Mouse (Mus musculus) splenic B cell, adult 2 months (primary cell): Measurements from ENCODE around the gene Abraxas1.

Source experiments
- DNase-seq: peaks from one replicate; pipeline ENCODE4 v3.0.0-alpha.2; 2011; ENCODE audit warnings: low read depth, low spot score
- H3K27me3 ChIP-seq: 2 replicates; pipeline ENCODE4 v1.6.1; 2012; ENCODE audit warnings: mild to moderate bottlenecking, low read length, moderate library complexity, mixed read lengths; ENCODE audit not compliant: control insufficient read depth, poor library complexity, insufficient read depth, severe bottlenecking
- H3K36me3 ChIP-seq: 2 replicates; pipeline ENCODE4 v1.6.1; 2012; ENCODE audit warnings: mild to moderate bottlenecking, low read length, moderate library complexity, mixed read lengths; ENCODE audit not compliant: control insufficient read depth, poor library complexity, insufficient read depth, severe bottlenecking

The Abraxas1 gene

DNA sequence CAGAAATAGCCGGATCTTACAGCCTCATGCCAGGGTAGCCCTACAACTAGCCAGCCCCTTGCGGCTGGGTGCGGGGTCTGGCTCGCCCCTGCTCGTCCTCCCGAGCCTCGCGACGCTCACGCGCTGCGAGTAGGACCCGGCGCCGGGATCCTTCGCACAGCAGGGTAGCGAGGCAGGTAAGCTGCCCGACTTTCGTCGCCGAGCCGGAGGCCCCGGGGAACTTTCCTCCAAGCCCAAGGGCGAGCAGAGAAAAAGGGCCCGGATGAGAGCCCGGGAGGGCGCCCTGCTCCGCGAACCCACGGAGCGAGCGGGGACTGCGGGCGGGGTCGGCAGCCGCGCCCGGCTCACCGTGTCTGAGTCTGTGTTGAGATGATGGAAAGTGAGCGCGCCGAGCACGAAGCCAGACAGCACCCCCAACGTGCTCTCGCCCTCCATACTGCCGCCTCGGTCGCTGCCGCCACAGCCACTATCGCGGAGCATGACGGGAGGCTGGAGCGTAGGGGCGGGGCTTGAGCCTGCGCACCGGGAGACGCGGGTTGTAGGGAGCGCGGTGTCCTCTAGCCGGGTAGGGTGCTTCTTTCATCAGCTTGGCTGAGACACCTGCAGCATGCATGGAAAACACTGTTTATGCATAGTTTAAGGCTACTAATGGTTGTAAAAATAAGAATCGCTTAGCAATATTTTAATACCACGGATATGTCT, at the start of gene Abraxas1:
TSS of gene Abraxas1 (minus strand) at position 483 of the 702 bp plus-strand sequence.
- Histone ChIP-seq H3K27me3 (no peaks in the 10 kb centered on the region), H3K36me3 (0 out of 2 replicates have a peak, but pooled peaks cover 2% of the 10 kb centered on the region)
- peak; percentile 87 for DNase-seq

DNA sequence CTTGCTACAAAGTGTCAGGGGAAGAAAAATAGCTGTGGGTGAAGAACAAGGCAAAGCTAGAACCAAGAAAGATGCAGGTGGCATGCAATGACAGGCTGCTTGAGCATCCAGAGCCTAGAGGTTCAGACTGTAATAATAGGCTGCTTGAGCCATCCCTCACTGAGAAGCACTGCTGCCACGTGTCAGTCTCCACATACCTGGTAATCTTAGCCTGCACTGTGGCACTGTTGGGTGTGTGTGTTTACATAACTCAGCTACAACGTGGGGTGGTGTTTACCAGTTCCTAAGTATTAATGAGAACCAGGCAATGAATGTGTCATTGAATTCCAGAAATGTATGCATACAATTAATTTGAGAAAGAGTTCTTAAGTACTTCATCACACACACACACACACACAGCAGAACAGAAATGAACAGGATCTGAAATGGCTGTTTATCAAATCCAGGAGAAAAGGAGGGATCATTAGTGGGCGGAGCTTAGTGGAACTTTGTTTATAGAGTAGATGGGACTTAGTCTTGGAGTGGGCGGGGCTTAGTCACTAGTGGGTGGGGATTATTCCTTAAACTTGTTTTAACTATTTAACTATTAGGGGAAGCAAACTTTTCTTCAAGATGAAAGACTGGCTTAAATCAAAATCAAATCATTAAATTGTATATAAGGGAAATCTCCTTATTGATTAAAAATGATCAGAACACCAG, 48.6 kb upstream of the Abraxas1 start:
- H3K27me3 ChIP-seq = no peaks in the 10 kb centered on the region

DNA sequence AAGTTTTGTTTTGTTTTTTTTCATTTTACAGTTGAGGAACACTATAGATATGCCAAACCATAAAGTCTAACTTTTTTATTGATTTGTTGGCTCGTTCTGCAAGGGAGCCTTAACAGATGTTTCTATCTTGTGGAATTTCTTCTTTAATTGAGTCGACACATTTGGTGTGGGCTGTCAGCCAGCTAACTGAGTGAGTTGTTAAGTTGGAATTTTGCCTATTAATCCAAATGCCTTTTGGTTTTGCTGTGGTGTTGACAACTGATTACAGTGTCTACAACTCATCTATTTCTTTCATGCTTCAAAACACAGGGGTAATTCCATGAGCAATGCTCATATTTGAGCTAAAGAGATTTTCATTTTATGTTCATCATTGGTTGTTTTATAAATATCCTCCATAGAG, 45.4 kb upstream of the Abraxas1 start:
- no peak for DNase-seq

More for the DNA sequence above, 48.6 kb upstream of the Abraxas1 start:
- DNase-seq = no peak
- no peaks in the 10 kb centered on the region; the same call in 1 of the 2 replicates for H3K36me3 ChIP-seq

DNA sequence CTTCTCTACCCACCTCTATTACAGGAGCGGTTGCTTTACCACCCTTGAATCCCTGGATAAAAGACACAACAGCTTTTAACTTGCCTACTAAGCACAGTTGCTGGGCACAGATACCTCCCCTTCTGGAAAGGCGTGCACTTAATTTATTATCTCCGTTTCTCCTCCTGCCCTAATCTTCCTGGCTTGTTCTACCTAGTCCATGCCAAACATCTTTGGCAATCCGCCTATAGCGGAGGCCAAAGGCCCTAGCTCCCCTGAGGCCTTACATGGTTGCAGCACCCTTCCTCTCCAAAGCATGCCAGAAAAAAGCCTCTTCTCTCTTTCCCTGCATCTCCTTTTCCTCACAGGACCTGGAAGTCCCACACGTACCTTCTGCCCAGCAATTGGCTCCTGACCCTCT, 43.7 kb upstream of the Abraxas1 start:
- H3K36me3 ChIP-seq = no peaks in the 10 kb centered on the region; the same call in 1 of the 2 replicates
- H3K27me3 ChIP-seq = no peaks in the 10 kb centered on the region
- no peak for DNase-seq

More for the DNA sequence above, 45.4 kb upstream of the Abraxas1 start:
- H3K27me3 ChIP-seq = no peaks in the 10 kb centered on the region
- H3K36me3 ChIP-seq = no peaks in the 10 kb centered on the region; the same call in 1 of the 2 replicates

DNA sequence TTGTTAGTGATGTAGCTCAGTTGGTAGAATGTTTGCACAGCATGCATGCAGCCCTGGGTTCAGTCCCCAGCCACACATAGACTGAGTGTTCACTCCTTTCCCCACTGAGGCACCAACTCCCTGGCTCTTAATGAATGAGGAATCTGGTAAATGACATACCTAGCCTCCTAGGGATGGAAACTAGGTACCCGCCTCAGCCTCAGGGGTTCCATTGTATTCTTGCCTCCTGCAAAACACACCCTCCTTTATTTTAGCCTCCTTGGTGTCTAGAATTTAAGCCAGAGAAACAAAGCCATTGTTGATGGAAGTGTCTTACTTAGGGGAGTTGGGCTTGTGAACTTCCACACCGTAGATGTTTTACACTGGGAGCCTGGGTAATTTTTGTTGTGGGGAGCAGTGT, 42.3 kb upstream of the Abraxas1 start:
- no peak for DNase-seq
- Histone ChIP-seq H3K36me3 (no peaks in the 10 kb centered on the region; the same call in 1 of the 2 replicates), H3K27me3 (no peaks in the 10 kb centered on the region)

DNA sequence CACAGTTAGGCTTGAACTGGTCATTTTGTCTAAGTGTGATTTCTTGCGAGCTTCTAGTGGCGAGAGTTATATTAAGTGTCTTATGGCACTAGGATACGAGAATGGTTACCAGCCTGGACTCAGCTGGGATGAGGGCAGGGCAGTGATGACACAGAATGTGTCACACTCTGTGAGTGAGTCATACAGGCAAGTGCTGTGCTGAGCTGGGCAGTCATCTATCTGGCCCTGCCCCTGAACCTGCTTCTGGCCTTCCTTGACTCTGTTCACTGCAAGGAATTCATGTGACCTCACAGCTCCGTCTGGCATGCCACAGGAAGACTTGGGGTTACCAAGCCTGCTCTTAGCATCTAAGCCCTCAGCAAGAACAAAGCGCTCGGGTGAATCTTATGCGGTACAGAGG, 41.0 kb upstream of the Abraxas1 start:
- Histone ChIP-seq H3K36me3 (no peaks in the 10 kb centered on the region; the same call in 1 of the 2 replicates), H3K27me3 (no peaks in the 10 kb centered on the region)
- no peak for DNase-seq

DNA sequence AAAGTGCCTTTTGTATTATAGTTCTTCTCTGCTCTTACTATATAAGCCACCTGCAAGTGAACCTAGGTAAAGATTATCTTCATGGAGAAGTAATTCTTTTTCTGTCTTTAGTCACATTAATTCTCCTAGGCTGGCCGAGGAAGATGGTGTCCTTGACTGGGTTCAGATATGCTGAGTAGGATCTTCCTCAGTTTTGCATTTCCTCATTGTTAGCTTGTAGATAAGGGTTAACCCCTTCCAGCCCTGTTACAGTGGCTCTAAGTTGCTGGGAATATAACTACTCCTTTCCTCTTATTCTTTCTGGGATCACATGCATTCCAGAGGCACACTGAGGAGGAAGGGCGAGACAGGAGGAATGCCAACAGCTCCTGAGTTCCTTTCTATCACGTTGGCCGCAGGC, 40.4 kb upstream of the Abraxas1 start:
- DNase-seq = no peak
- no peaks in the 10 kb centered on the region; the same call in 1 of the 2 replicates for H3K36me3 ChIP-seq
- H3K27me3 ChIP-seq = no peaks in the 10 kb centered on the region

DNA sequence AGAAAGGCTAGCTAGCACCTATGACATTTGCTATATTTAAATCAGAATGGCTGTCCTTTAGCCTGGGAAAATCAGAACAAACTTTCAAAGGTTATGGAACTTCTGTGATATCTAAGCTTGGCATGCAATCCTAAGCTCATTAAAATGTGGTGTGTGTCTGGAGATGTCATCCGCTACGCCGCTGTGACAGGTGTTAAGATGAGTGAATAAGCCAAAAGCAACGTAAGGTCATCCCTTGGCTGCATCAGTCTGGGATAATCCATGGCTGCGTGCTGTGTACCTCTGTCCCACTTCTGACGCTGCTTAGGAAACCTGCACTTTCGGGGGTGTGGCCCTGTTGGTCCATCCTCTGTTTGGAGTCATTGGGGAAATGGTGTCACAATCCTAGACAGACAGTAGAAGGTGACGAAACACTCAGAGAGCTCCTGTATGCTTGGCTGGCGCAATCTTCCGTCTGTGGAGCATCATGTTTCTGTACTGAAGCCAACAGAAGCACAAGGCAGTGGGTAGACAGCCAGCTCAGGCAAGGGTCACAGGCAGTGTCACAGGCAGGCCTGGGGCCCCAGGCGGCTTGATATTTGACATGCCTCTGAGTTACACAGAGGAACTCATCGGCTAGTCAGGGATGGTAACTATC, 39.8 kb upstream of the Abraxas1 start:
- no peak for DNase-seq
- Histone ChIP-seq H3K36me3 (no peaks in the 10 kb centered on the region; the same call in 1 of the 2 replicates), H3K27me3 (no peaks in the 10 kb centered on the region)

DNA sequence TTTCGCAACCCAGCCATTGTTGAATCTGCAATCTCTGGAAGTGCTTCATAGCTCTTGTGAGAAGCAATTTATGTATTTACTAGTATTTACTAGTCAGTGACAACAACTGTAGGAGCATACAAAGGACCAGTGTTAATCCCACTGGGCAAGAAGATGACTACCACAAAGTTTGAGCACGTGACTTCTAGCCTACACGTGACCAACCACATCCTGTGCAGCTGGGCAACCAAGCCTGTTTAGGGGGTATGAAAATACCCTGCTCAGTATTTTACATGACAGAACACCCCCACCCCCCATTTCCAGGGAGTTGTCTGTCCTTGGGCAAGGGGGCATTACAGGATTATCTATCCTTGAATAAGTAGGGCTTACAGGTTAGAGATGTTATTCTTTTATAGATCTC, 35.8 kb upstream of the Abraxas1 start:
- peak; percentile 84 for DNase-seq
- Histone ChIP-seq H3K27me3 (no peaks in the 10 kb centered on the region), H3K36me3 (no peaks in the 10 kb centered on the region)

DNA sequence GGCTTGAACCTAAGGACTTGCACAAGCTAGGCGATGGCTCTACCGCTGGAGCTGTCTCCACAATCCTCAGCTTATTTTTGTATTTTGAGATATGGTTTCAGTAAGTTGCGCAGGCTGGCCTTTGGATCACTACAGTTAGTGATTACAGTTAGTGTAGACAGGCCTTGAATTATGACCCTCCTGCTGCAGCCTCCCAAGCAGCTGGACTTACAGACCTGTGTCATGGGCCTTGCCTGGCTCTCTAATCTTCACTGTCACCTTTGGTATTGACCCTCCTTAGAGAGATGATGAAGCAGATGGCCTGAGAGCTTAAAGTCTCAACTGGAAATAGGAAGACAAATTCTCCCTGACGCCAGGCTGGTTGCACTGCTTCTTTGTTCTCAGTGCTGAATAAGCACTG, 33.2 kb upstream of the Abraxas1 start:
- H3K36me3 ChIP-seq = no peaks in the 10 kb centered on the region; the same call in 1 of the 2 replicates
- DNase-seq = no peak
- no peaks in the 10 kb centered on the region for H3K27me3 ChIP-seq

DNA sequence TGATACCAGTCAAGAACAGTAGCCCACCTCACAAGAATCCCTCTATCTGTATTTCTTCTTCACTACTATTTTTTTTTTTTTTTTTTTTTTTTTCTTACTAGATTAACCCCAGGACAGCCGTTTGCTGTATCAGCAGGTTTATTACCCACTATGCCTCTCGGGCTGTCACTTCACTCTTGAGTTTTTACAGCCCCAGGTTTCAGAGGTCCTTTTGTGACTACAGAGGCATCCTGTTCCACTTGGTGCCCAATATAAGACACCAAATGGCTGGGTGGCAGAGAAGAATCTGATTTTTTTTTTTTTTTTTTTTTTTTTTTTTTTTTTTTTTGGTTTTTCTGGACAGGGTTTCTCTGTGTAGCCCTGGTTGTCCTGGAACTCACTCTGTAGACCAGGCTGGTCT, 26.4 kb upstream of the Abraxas1 start:
- Histone ChIP-seq H3K36me3 (peaks cover 1% of the 10 kb centered on the region; the same call in 1 of the 2 replicates), H3K27me3 (no peaks in the 10 kb centered on the region)
- no peak for DNase-seq

DNA sequence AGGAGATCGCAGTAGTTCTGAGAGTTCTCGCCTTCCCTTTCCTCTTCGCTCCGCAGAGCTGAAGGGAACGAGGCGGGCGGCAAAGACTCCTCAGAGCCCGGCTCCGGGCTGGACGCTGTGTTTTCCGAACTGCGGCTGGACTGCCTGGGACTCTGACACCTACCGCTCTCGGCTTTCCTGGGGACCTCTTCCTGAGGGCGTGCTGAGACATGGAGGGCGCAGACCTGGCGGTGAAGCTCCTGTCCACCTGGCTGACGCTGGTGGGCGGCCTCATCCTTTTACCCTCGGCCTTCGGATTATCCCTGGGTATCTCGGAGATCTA, 25.8 kb upstream of the Abraxas1 start:
- no peak for DNase-seq
- Histone ChIP-seq H3K27me3 (no peaks in the 10 kb centered on the region), H3K36me3 (peaks cover 1% of the 10 kb centered on the region; the same call in 1 of the 2 replicates)

DNA sequence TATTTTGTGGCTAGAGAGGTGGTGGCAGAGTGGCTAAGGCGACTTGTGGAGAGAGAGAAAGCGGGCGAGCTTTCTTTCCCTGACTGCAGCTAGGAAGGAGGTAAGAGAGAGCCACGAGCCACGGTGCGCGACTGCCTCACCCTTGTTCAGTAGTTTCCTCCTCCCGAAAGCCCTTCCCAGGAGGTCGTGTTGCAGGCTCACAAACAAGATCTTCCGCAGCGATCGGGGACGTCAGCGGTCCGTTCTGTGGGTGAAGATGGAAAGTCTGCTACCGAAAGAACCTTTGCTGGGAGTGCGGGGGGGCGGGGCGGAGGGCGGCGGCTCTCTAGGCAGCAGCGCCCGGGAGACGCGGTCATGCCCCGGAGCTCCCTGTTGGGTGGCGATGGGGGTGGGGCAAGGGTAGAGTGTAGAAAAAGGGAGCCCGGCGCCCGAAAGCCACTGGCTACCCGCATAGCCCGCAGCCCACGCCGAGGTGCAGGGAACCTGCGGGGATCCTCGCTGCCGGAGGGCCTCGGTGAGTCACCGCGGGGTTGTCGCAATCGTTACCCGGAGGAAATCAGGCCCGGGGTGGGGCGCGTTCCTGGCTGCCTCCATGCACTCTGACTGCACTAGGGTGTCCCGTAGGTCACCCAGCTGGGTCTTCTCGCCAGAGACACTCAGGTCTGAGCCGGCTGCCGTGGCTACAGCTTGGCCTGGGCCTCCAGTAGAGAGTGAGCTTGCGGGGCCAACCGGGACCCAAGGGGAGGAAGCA, 25.3 kb upstream of the Abraxas1 start:
- Histone ChIP-seq H3K36me3 (peaks cover 1% of the 10 kb centered on the region; the same call in 1 of the 2 replicates), H3K27me3 (no peaks in the 10 kb centered on the region)
- DNase-seq = peak; percentile 73

DNA sequence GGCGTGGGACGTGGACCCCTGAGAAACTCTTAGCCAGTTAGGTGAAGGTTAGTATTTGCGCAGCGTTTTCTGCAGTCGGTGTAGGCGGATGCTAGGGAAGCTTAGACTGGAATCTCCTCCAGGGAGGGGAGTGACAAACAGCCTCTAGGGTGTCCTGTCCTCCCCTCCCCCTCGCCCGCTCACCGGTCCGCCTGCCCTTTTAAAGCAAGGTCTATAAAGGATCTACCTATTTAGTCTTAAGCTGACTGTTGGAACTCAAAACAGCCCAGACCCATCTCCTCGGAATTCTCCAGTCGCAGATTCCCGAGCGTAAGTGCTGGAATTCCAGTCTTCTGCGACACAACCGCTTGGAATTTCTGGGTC, 24.7 kb upstream of the Abraxas1 start, which contains the start of gene Gpat3:
TSS of gene Gpat3 (plus strand) at position 229 of the 363 bp plus-strand sequence.
- peak; percentile 27 for DNase-seq
- H3K27me3 ChIP-seq = no peaks in the 10 kb centered on the region
- H3K36me3 ChIP-seq = peaks cover 1% of the 10 kb centered on the region; the same call in 1 of the 2 replicates
